Mouse (Mus musculus) CH12.LX (cell line): ENCODE data around the gene Galp. TPM values are rescaled to one million over a fixed set of nuclear protein-coding genes. Genes with fewer than 3 reads are reported as not detected.

Experiments
- DNase-seq: peaks from one replicate; pipeline ENCODE4 v3.0.0-alpha.2; 2013; ENCODE audit errors: extremely low read depth
- H3K27ac ChIP-seq: 2 replicates; pipeline ENCODE4 v1.5.1; 2012; ENCODE audit warnings: low read depth, mild to moderate bottlenecking, control low read depth, moderate library complexity; ENCODE audit not compliant: insufficient read depth
- H3K27me3 ChIP-seq: replicated peaks from 2 replicates; pipeline ENCODE3; 2012; ENCODE audit warnings: inconsistent platforms
- H3K36me3 ChIP-seq, 2 experiments: replicated peaks in 1 of 2; 2 replicates each; pipeline versions ENCODE3 to v1.6.1; 2012; ENCODE audit warnings: inconsistent platforms in 1 of 2, low read length in 1 of 2, mild to moderate bottlenecking in 1 of 2, mixed read lengths in 1 of 2, moderate library complexity in 1 of 2; ENCODE audit not compliant: control insufficient read depth in 1 of 2, insufficient read depth in 1 of 2
- H3K4me1 ChIP-seq, 2 experiments: 2 replicates each; pipeline ENCODE4 v1.6.1; 2012; ENCODE audit warnings: inconsistent platforms in 1 of 2, moderate library complexity in 1 of 2; ENCODE audit not compliant: insufficient read depth in 2 of 2, control insufficient read depth in 1 of 2
- H3K4me2 ChIP-seq: 2 replicates; pipeline ENCODE4 v1.6.1; 2012; ENCODE audit warnings: low read depth, mild to moderate bottlenecking, control low read depth; ENCODE audit not compliant: poor library complexity, insufficient read depth, severe bottlenecking
- H3K4me3 ChIP-seq, 3 experiments: fragments of 150-350 bp in 1 of 3; sonication (generic) in 1 of 3; replicated peaks in 1 of 3; 2 replicates each; pipeline versions ENCODE3 to v1.5.1; 2011 to 2012; ENCODE audit warnings: low read depth in 2 of 3, low read length in 2 of 3, mild to moderate bottlenecking in 2 of 3, moderate library complexity in 2 of 3, control low read depth in 1 of 3, improper control_type of control experiment in 1 of 3, inconsistent platforms in 1 of 3, mixed read lengths in 1 of 3; ENCODE audit not compliant: poor library complexity in 1 of 3
- H3K79me2 ChIP-seq: replicated peaks from 2 replicates; pipeline ENCODE4 v1.6.1; 2012; ENCODE audit warnings: mild to moderate bottlenecking, moderate library complexity; ENCODE audit not compliant: control insufficient read depth, poor library complexity, insufficient read depth, severe bottlenecking; ENCODE audit errors: extremely low read depth
- H3K9ac ChIP-seq: 2 replicates; pipeline ENCODE4 v1.6.1; 2012; ENCODE audit warnings: low read depth, mild to moderate bottlenecking, control low read depth, moderate library complexity; ENCODE audit not compliant: insufficient read depth
- H3K9me3 ChIP-seq: replicated peaks from 2 replicates; pipeline ENCODE3; 2012; ENCODE audit warnings: low read length, inconsistent platforms, mixed read lengths
- CHD1 ChIP-seq: IDR thresholded peaks from 2 replicates; pipeline ENCODE4 v1.6.1; 2012; ENCODE audit warnings: low read depth, low read length, improper control_type of control experiment, inconsistent platforms
- ETS1 ChIP-seq: conservative IDR thresholded peaks from 2 replicates; pipeline ENCODE4 v1.6.1; 2012; ENCODE audit warnings: low read depth, mild to moderate bottlenecking, inconsistent platforms, low read length, improper control_type of control experiment, moderate library complexity
- GABPA ChIP-seq: IDR thresholded peaks from 2 replicates; pipeline ENCODE4 v1.6.1; 2012; ENCODE audit warnings: low read depth, low read length, improper control_type of control experiment, inconsistent platforms; ENCODE audit not compliant: insufficient replicate concordance
- IRF4 ChIP-seq: IDR thresholded peaks from 2 replicates; pipeline ENCODE4 v1.6.1; 2014; ENCODE audit warnings: low read depth, mild to moderate bottlenecking, inconsistent platforms, low read length, improper control_type of control experiment
- JUN ChIP-seq: IDR thresholded peaks from 2 replicates; pipeline ENCODE4 v1.6.1; 2011; ENCODE audit warnings: low read depth, mild to moderate bottlenecking, low read length, improper control_type of control experiment, moderate library complexity; ENCODE audit not compliant: insufficient read depth
- MAX ChIP-seq: IDR thresholded peaks from 2 replicates; pipeline ENCODE4 v1.6.1; 2011; ENCODE audit warnings: low read length, improper control_type of control experiment
- MAZ ChIP-seq: IDR thresholded peaks from 2 replicates; pipeline ENCODE4 v1.6.1; 2012; ENCODE audit warnings: low read depth, mild to moderate bottlenecking, inconsistent platforms, low read length, improper control_type of control experiment, moderate library complexity
- MEF2A ChIP-seq: IDR thresholded peaks from 2 replicates; pipeline ENCODE4 v1.6.1; 2014; ENCODE audit warnings: low read depth, mild to moderate bottlenecking, inconsistent platforms, low read length, improper control_type of control experiment, borderline replicate concordance
- MYC ChIP-seq: IDR thresholded peaks from 2 replicates; pipeline ENCODE4 v1.6.1; 2011; ENCODE audit warnings: low read depth, mild to moderate bottlenecking, improper control_type of control experiment, low read length
- NELFE ChIP-seq: IDR thresholded peaks from 2 replicates; pipeline ENCODE4 v1.6.1; 2011; ENCODE audit warnings: low read depth, low read length, improper control_type of control experiment
- NRF1 ChIP-seq: IDR thresholded peaks from 2 replicates; pipeline ENCODE4 v1.6.1; 2014; ENCODE audit warnings: low read depth, mild to moderate bottlenecking, inconsistent platforms, low read length, improper control_type of control experiment, moderate library complexity
- RAD21 ChIP-seq: IDR thresholded peaks from 2 replicates; pipeline ENCODE4 v1.6.1; 2011; ENCODE audit warnings: low read depth, mild to moderate bottlenecking, low read length, improper control_type of control experiment, moderate library complexity
- RCOR1 ChIP-seq: conservative IDR thresholded peaks from 2 replicates; pipeline ENCODE4 v1.6.1; 2012; ENCODE audit warnings: low read depth, mild to moderate bottlenecking, inconsistent platforms, low read length, improper control_type of control experiment
- SIN3A ChIP-seq: IDR thresholded peaks from 2 replicates; pipeline ENCODE4 v1.6.1; 2012; ENCODE audit warnings: low read length, improper control_type of control experiment, inconsistent platforms
- TCF12 ChIP-seq: IDR thresholded peaks from 2 replicates; pipeline ENCODE4 v1.6.1; 2014; ENCODE audit warnings: low read depth, mild to moderate bottlenecking, inconsistent platforms, low read length, improper control_type of control experiment
- USF1 ChIP-seq: IDR thresholded peaks from 2 replicates; pipeline ENCODE4 v1.6.1; 2014; ENCODE audit warnings: low read depth, mild to moderate bottlenecking, inconsistent platforms, low read length, improper control_type of control experiment
- USF2 ChIP-seq: conservative IDR thresholded peaks from 2 replicates; pipeline ENCODE4 v1.6.1; 2011; ENCODE audit warnings: low read depth, low read length, improper control_type of control experiment
- ZC3H11A ChIP-seq: IDR thresholded peaks from 2 replicates; pipeline ENCODE4 v1.6.1; 2012; ENCODE audit warnings: low read depth, mild to moderate bottlenecking, inconsistent platforms, low read length, improper control_type of control experiment
- ZKSCAN1 ChIP-seq: IDR thresholded peaks from 2 replicates; pipeline ENCODE4 v1.6.1; 2012; ENCODE audit warnings: low read depth, inconsistent platforms, low read length, improper control_type of control experiment, borderline replicate concordance
- ZNF384 ChIP-seq: IDR thresholded peaks from 2 replicates; pipeline ENCODE4 v1.6.1; 2012; ENCODE audit warnings: low read depth, low read length, improper control_type of control experiment, inconsistent platforms
- dilution Hi-C: fragments of 300-500 bp; cut with MboI; formaldehyde crosslinking; loops from 2 replicates; pipeline ENCODE4 v1.14.3; 2020; ENCODE audit warnings: low sequenced_read_pairs; ENCODE audit not compliant: extremely low pct_unique_long_range_greater_than_20kb, extremely low pct_ligation_motif_present
- in situ Hi-C: fragments of 300-500 bp; cut with MboI; formaldehyde crosslinking; loops from 3 replicates; pipeline ENCODE4 v1.14.3; 2019; ENCODE audit warnings: low sequenced_read_pairs, low pct_ligation_motif_present, low pct_unique_long_range_greater_than_20kb, mixed read lengths
- polyA plus RNA-seq: library from polyadenylated mRNA; unstranded; fragments of >175 nt; gene quantifications from 2 replicates; pipeline ENCODE4 v1.2.1, GENCODE M21; 2012; ENCODE audit warnings: low read depth; ENCODE audit not compliant: insufficient read length
- total RNA-seq, 2 experiments: library from RNA; depleted of rRNA; stranded (reverse); fragments of 300-350 nt in 1 of 2; fragments of >200 nt in 1 of 2; gene quantifications; 2 replicates each; pipeline ENCODE4 v1.2.3; 2012 to 2014

Galp gene
- total and polyA plus RNA-seq, 3 experiments: not detected

GRCm38 (mm10) chr7:6186176-6186575, 10.7 kb upstream of the Galp start:
- Histone ChIP-seq H3K27me3 (no peaks in the 10 kb centered on the region), H3K4me3 (no peak overlapping the region), H3K36me3 (peaks cover 35 to 87% of the 10 kb centered on the region in 2 experiments), H3K4me1 (peaks cover 5 to 20% of the 10 kb centered on the region in 2 experiments), H3K79me2 (no peaks in the 10 kb centered on the region), H3K9me3 (no peaks in the 10 kb centered on the region), H3K27ac (no peak overlapping the region), H3K4me2 (no peak overlapping the region), H3K9ac (no peak overlapping the region)
- dilution Hi-C loops (no loop called here), in situ Hi-C loops (no loop called here)
- DNase-seq: no peak
- TF ChIP-seq IRF4: no peak
- TF ChIP-seq MEF2A: no peak
- TF ChIP-seq ZNF384: no peak

GRCm38 (mm10) chr7:6186756-6187155, 10.1 kb upstream of the Galp start:
- Histone ChIP-seq H3K9me3 (no peaks in the 10 kb centered on the region), H3K4me2 (no peak overlapping the region), H3K4me3 (no peak overlapping the region), H3K27ac (no peak overlapping the region), H3K27me3 (no peaks in the 10 kb centered on the region), H3K9ac (no peak overlapping the region), H3K36me3 (peaks cover 35 to 83% of the 10 kb centered on the region in 2 experiments), H3K79me2 (no peaks in the 10 kb centered on the region), H3K4me1 (peaks cover 5 to 20% of the 10 kb centered on the region in 2 experiments)
- in situ Hi-C loops: no loop called here
- no peak for TF ChIP-seq MAX
- no peak for TF ChIP-seq RAD21
- no peak for TF ChIP-seq ETS1
- no peak for TF ChIP-seq MAZ
- no peak for TF ChIP-seq ZC3H11A
- no peak for TF ChIP-seq USF1
- TF ChIP-seq USF2: no peak
- no peak for TF ChIP-seq SIN3A
- TF ChIP-seq GABPA: no peak
- TF ChIP-seq RCOR1: no peak
- no peak for TF ChIP-seq ZKSCAN1
- no peak for TF ChIP-seq MYC
- no peak for TF ChIP-seq NELFE
- no peak for TF ChIP-seq CHD1
- TF ChIP-seq JUN: no peak
- TF ChIP-seq TCF12: no peak
- TF ChIP-seq NRF1: no peak
- no peak for DNase-seq
- dilution Hi-C loops: no loop called here
